11 mouse cellular contexts compared by ENCODE assay signal in the genomic region with DNA sequence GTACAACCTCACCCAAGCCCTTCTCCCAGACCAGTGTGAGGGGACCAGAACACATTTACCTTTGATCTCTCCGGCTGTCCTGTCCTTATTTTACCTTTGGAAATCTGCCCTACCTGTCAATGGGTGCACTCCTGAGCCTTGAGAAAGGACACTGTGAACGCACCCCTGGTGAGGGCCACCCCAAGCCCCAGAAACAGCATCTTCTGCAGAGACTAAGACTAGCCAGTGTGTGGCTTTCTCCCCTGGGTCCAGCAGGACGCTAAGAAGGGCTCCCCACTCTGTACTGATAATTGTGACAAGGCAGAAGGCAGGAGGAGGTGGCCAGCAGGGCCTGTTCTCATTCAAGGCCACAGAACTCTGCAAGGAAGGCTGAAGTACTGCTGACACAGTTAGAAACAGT. TPM values are rescaled to one million over a fixed set of nuclear protein-coding genes. Genes with fewer than 3 reads are reported as not detected.
A peak's percentile ranks its signal among the peaks of the same experiment; 100 is the strongest.
DNase-seq lines count a peak whose midpoint lies in the region; ATAC-seq and TF ChIP-seq lines count a peak whose summit lies in the region.
"Had no signal": no experiment of that assay in that cellular context is flagged by ENCODE, and none has a peak within 500 bp of the region (broad histone marks: within the 10 kb centered on the region; RNA-seq: fewer than 3 reads in every experiment).

No protein-coding gene starts in this region.

- intact Hi-C loops in heart, postnatal 25 days (cut with DNase I) = loop anchor here (1.0 to 5.0 kb wide), 3 partner anchors 28 to 167 kb away; no protein-coding TSS in a partner anchor

- ATAC-seq in heart, embryonic 13.5 days (ENCODE audit: extremely low read depth, insufficient number of reproducible peaks, low FRiP score, low TSS enrichment) = no peak

- H3K36me3 ChIP-seq in heart, embryonic 13.5 days = no peaks in the 10 kb centered on the region
- H3K36me3 ChIP-seq in liver, adult 2 months (ENCODE audit: control insufficient read depth, insufficient read depth, low read length) = peaks cover 4% of the 10 kb centered on the region; the same call in 1 of the 2 replicates
- no peaks in the 10 kb centered on the region for H3K36me3 ChIP-seq in embryonic facial prominence, embryonic 10.5 days (replicated peaks)
- peaks cover 33% of the 10 kb centered on the region for H3K36me3 ChIP-seq in macrophage (ENCODE audit: inconsistent target)
- H3K36me3 ChIP-seq: embryonic facial prominence, embryonic 15.5 days; hindbrain, embryonic 12.5 days had no signal

- H3K4me3 ChIP-seq in heart, embryonic 13.5 days = no peak overlapping the region
- H3K4me3 ChIP-seq in liver, adult 2 months (ENCODE audit: insufficient read depth, low read depth, low read length) = peak overlapping the region; percentile 53
- 0 out of 2 replicates have a peak overlapping the region, but pooled peaks have one; percentile 31 for H3K4me3 ChIP-seq in embryonic facial prominence, embryonic 10.5 days
- peak overlapping the region; percentile 73 for H3K4me3 ChIP-seq in macrophage (ENCODE audit: inconsistent target)
- H3K4me3 ChIP-seq: hindbrain, embryonic 12.5 days had no signal

- no peak for DNase-seq in heart, postnatal 25 days (ENCODE audit: low spot score)
- peak; percentile 83 for DNase-seq in liver, adult 2 months (ENCODE audit: extremely low read depth, low read depth, low spot score)
- DNase-seq in liver = no peak
- DNase-seq in embryonic facial prominence, embryonic 10.5 days (ENCODE audit: low spot score) = no peak
- no peak for DNase-seq in urinary bladder, postnatal 4 days (ENCODE audit: low spot score in 2 of 2)
- DNase-seq in lung, postnatal 4 days = no peak
- DNase-seq: cerebellum, adult 9-10 months had no signal

- no peaks in the 10 kb centered on the region for H3K9me3 ChIP-seq in heart, embryonic 13.5 days
- no peaks in the 10 kb centered on the region for H3K9me3 ChIP-seq in embryonic facial prominence, embryonic 10.5 days
- H3K9me3 ChIP-seq: embryonic facial prominence, embryonic 15.5 days; hindbrain, embryonic 12.5 days had no signal

- no peak for TF ChIP-seq POLR2A in liver, adult 2 months (IDR thresholded peaks at IDR 0.05; ENCODE audit: extremely low read depth, insufficient read depth, low read length)

- WGBS in heart, embryonic 13.5 days = 77% methylated on average over 3 of the region's 3 CpGs
- 12% methylated on average over 3 of the region's 3 CpGs for WGBS in liver, adult 2 months
- 81% methylated on average over 3 of the region's 3 CpGs for WGBS in embryonic facial prominence, embryonic 10.5 days
- WGBS in macrophage (ENCODE audit: missing documents) = 52% methylated on average over 3 of the region's 3 CpGs

- H3K79me2 ChIP-seq in liver, adult 2 months (ENCODE audit: control insufficient read depth, insufficient read depth, low read length) = peaks cover 12% of the 10 kb centered on the region; the same call in 1 of the 2 replicates
- peaks cover 60% of the 10 kb centered on the region for H3K79me2 ChIP-seq in macrophage (ENCODE audit: inconsistent target)

- H3K4me2 ChIP-seq in heart, embryonic 13.5 days = peak overlapping the region; percentile 57; the same call in 1 of the 2 replicates
- H3K4me2 ChIP-seq: hindbrain, embryonic 12.5 days had no signal

- TF ChIP-seq CTCF in liver, adult 2 months (IDR thresholded peaks at IDR 0.05; ENCODE audit: low read depth, low read length) = no peak

- H3K4me1 ChIP-seq in heart, embryonic 13.5 days = peaks cover 30% of the 10 kb centered on the region
- H3K4me1 ChIP-seq in liver, adult 2 months (ENCODE audit: control insufficient read depth, insufficient read depth, low read length) = peaks cover 33% of the 10 kb centered on the region
- peaks cover 31% of the 10 kb centered on the region for H3K4me1 ChIP-seq in embryonic facial prominence, embryonic 10.5 days

- H3K9ac ChIP-seq in heart, embryonic 13.5 days = peak overlapping the region; percentile 67
- H3K9ac ChIP-seq in liver, adult 2 months (ENCODE audit: low read depth, low read length) = peak overlapping the region; percentile 72
- H3K9ac ChIP-seq: embryonic facial prominence, embryonic 15.5 days had no signal

- 0 out of 2 replicates have a peak overlapping the region, but pooled peaks have one; percentile 78 for H3K27ac ChIP-seq in heart, embryonic 13.5 days (replicated peaks)
- peak overlapping the region; percentile 85 for H3K27ac ChIP-seq in liver, adult 2 months (replicated peaks; ENCODE audit: insufficient read depth, low read depth, low read length)
- H3K27ac ChIP-seq in embryonic facial prominence, embryonic 10.5 days (replicated peaks) = no peak overlapping the region
- H3K27ac ChIP-seq in macrophage = peak overlapping the region; percentile 99
- H3K27ac ChIP-seq: hindbrain, embryonic 12.5 days had no signal

- no peaks in the 10 kb centered on the region for H3K27me3 ChIP-seq in heart, embryonic 13.5 days (replicated peaks)
- H3K27me3 ChIP-seq in liver, adult 2 months (ENCODE audit: control insufficient read depth, insufficient read depth, low read length) = no peaks in the 10 kb centered on the region
- no peaks in the 10 kb centered on the region for H3K27me3 ChIP-seq in embryonic facial prominence, embryonic 10.5 days (replicated peaks; ENCODE audit: low read depth, poor library complexity, severe bottlenecking)
- H3K27me3 ChIP-seq: embryonic facial prominence, embryonic 15.5 days; hindbrain, embryonic 12.5 days had no signal

RNA-seq across cellular contexts. Expression of a gene that starts 1.3 kb away (rescaled TPM):
- polyA plus RNA-seq in heart, embryonic 13.5 days (2015; fragmentation: Nextera tagmentation; extraction: Ambion mirVana) = 3.7 and 4.2 TPM in 2 replicates
- 1 to 10 TPM; 3.5 to 4.1 TPM for total RNA-seq in heart, postnatal 25 days (2021)
- total RNA-seq in liver, adult 2 months (2014; rRNA removed) = 8.6 and 13.0 TPM in 2 replicates
- 52.8 and 57.7 TPM in 2 replicates for polyA plus RNA-seq in liver, adult 2 months (2012; rRNA removed)
- polyA plus RNA-seq in embryonic facial prominence, embryonic 10.5 days (2016; fragmentation: Nextera tagmentation; extraction: Ambion mirVana) = 2.5 and 2.9 TPM in 2 replicates
- 100 to 1,000 TPM in 13 of 26 experiments, 10 to 100 TPM in 11, 1 to 10 TPM in 2; 8.2 to 252 (median 93.8) TPM for total RNA-seq in macrophage (2018; cell fraction: chromatin; rRNA removed)
- 10 to 100 TPM; 23.1 to 86.6 (median 55.7) TPM for total RNA-seq in macrophage (2018; cell fraction: cytosol; rRNA removed)
- total RNA-seq in macrophage (2018; cell fraction: nucleus; rRNA removed) = 100 to 1,000 TPM in 15 of 26 experiments, 10 to 100 TPM in 11; 18.0 to 263 (median 107) TPM
- 44.6 to 74.8 TPM (median 53.2 TPM) in 3 replicates for polyA plus RNA-seq in macrophage (2018)

RNA-seq across cellular contexts. Expression of a gene that starts 3.8 kb away (rescaled TPM):
- 27.4 and 29.0 TPM in 2 replicates for polyA plus RNA-seq in heart, embryonic 13.5 days (2015; fragmentation: Nextera tagmentation; extraction: Ambion mirVana)
- total RNA-seq in heart, postnatal 25 days (2021) = 10 to 100 TPM in 1 of 2 experiments, 1 to 10 TPM in 1; 8.9 to 11.1 TPM
- total RNA-seq in liver, adult 2 months (2014; rRNA removed) = 5.2 and 5.9 TPM in 2 replicates
- 10.3 and 14.2 TPM in 2 replicates for polyA plus RNA-seq in liver, adult 2 months (2012; rRNA removed)
- 44.6 and 45.4 TPM in 2 replicates for polyA plus RNA-seq in embryonic facial prominence, embryonic 10.5 days (2016; fragmentation: Nextera tagmentation; extraction: Ambion mirVana)
- total RNA-seq in macrophage (2018; cell fraction: chromatin; rRNA removed) = 10 to 100 TPM in 20 of 26 experiments, 1 to 10 TPM in 6; 4.2 to 72.2 (median 26.5) TPM
- total RNA-seq in macrophage (2018; cell fraction: cytosol; rRNA removed) = 10 to 100 TPM; 14.6 to 30.6 (median 23.5) TPM
- 10 to 100 TPM in 25 of 26 experiments, 1 to 10 TPM in 1; 8.8 to 44.5 (median 22.9) TPM for total RNA-seq in macrophage (2018; cell fraction: nucleus; rRNA removed)
- 8.1 to 26.2 TPM (median 19.8 TPM) in 3 replicates for polyA plus RNA-seq in macrophage (2018)

RNA-seq across cellular contexts. Expression of a gene that starts 15.0 kb away (rescaled TPM):
- polyA plus RNA-seq in heart, embryonic 13.5 days (2015; fragmentation: Nextera tagmentation; extraction: Ambion mirVana) = 1.9 and 2.0 TPM in 2 replicates
- under 1 TPM; 0.22 to 0.68 TPM for total RNA-seq in heart, postnatal 25 days (2021)
- 0.18 and 0.27 TPM in 2 replicates for total RNA-seq in liver, adult 2 months (2014; rRNA removed)
- 0.16 and 0.24 TPM in 2 replicates for polyA plus RNA-seq in liver, adult 2 months (2012; rRNA removed)
- polyA plus RNA-seq in embryonic facial prominence, embryonic 10.5 days (2016; fragmentation: Nextera tagmentation; extraction: Ambion mirVana) = 6.8 and 7.4 TPM in 2 replicates
- 1 to 10 TPM; 1.4 to 4.4 (median 2.5) TPM for total RNA-seq in macrophage (2018; cell fraction: chromatin; rRNA removed)
- under 1 TPM in 24 of 26 experiments, not detected in 2; 0.07 to 0.34 (median 0.16) TPM for total RNA-seq in macrophage (2018; cell fraction: cytosol; rRNA removed)
- total RNA-seq in macrophage (2018; cell fraction: nucleus; rRNA removed) = 1 to 10 TPM in 25 of 26 experiments, under 1 TPM in 1; 0.81 to 6.3 (median 2.3) TPM
- 0.16 to 0.59 TPM (median 0.16 TPM) in 3 replicates for polyA plus RNA-seq in macrophage (2018)

RNA-seq across cellular contexts. Expression of a gene that starts 33.9 kb away (rescaled TPM):
- 98.1 and 104 TPM in 2 replicates for polyA plus RNA-seq in heart, embryonic 13.5 days (2015; fragmentation: Nextera tagmentation; extraction: Ambion mirVana)
- total RNA-seq in heart, postnatal 25 days (2021) = 10 to 100 TPM; 87.4 to 96.1 TPM
- 10.3 and 10.7 TPM in 2 replicates for total RNA-seq in liver, adult 2 months (2014; rRNA removed)
- 28.8 and 40.0 TPM in 2 replicates for polyA plus RNA-seq in liver, adult 2 months (2012; rRNA removed)
- polyA plus RNA-seq in embryonic facial prominence, embryonic 10.5 days (2016; fragmentation: Nextera tagmentation; extraction: Ambion mirVana) = 231 and 251 TPM in 2 replicates
- total RNA-seq in macrophage (2018; cell fraction: chromatin; rRNA removed) = 100 to 1,000 TPM; 120 to 363 (median 230) TPM
- 10 to 100 TPM; 47.8 to 94.3 (median 66.1) TPM for total RNA-seq in macrophage (2018; cell fraction: cytosol; rRNA removed)
- 100 to 1,000 TPM in 25 of 26 experiments, 10 to 100 TPM in 1; 95.7 to 252 (median 134) TPM for total RNA-seq in macrophage (2018; cell fraction: nucleus; rRNA removed)
- 53.9 to 215 TPM (median 57.4 TPM) in 3 replicates for polyA plus RNA-seq in macrophage (2018)

RNA-seq across cellular contexts. Expression of a gene that starts 45.7 kb away (rescaled TPM):
- polyA plus RNA-seq in heart, embryonic 13.5 days (2015; fragmentation: Nextera tagmentation; extraction: Ambion mirVana) = 8.9 and 9.3 TPM in 2 replicates
- 1 to 10 TPM; 9.1 to 9.8 TPM for total RNA-seq in heart, postnatal 25 days (2021)
- total RNA-seq in liver, adult 2 months (2014; rRNA removed) = 1.7 and 2.1 TPM in 2 replicates
- polyA plus RNA-seq in liver, adult 2 months (2012; rRNA removed) = 2.1 and 2.4 TPM in 2 replicates
- polyA plus RNA-seq in embryonic facial prominence, embryonic 10.5 days (2016; fragmentation: Nextera tagmentation; extraction: Ambion mirVana) = 1.5 and 2.2 TPM in 2 replicates
- 10 to 100 TPM in 18 of 26 experiments, 1 to 10 TPM in 8; 1.4 to 54.4 (median 20.2) TPM for total RNA-seq in macrophage (2018; cell fraction: chromatin; rRNA removed)
- 10 to 100 TPM in 15 of 26 experiments, 1 to 10 TPM in 11; 2.5 to 82.6 (median 12.6) TPM for total RNA-seq in macrophage (2018; cell fraction: cytosol; rRNA removed)
- total RNA-seq in macrophage (2018; cell fraction: nucleus; rRNA removed) = 10 to 100 TPM in 18 of 26 experiments, 1 to 10 TPM in 8; 2.4 to 66.7 (median 20.1) TPM
- 1.2 to 3.4 TPM (median 1.7 TPM) in 3 replicates for polyA plus RNA-seq in macrophage (2018)
